Mouse (Mus musculus): ENCODE results near the gene Gm21425. TPM values are rescaled to one million over a fixed set of nuclear protein-coding genes. Genes with fewer than 3 reads are reported as not detected.

The Gm21425 gene
- not detected in 2 replicates for polyA plus RNA-seq (2012; rRNA removed; ENCODE audit: low replicate concordance)

DNA sequence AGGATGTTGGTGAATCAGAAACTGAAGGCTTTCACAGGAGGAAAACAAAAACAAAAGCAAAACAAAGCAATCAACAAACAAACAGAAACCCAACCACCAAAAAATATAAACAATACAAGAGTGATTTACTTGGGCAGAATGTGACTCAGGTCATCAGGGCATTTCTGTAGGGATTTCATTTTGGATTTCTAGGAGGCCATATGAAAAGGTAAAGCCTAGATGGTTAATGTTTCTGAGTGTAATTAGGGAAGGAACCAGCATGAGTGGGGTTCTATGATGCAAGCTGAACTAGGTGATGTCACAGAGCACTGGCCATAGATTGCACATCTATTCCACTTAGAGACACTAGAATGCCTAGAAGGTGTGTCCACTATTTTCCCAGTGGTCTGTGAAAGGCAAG is at the start of gene Gm21425:
Gene Gm21425 (plus strand): TSS at position 301 of the 400 bp plus-strand sequence.

GRCm38 (mm10) chrY:13133392-13133791 is 28.4 kb upstream of the Gm21425 start, which contains the start of gene Gm21891:
TSS of gene Gm21891 (minus strand) at chrY:13133492.

Other genes starting within 250 kb of the Gm21425 start
- not detected in 2 replicates for gene Gm20807, start 119.1 kb upstream of the Gm21425 start, polyA plus RNA-seq (2012; rRNA removed; ENCODE audit: low replicate concordance)
- gene Gm21891, start 28.5 kb upstream of the Gm21425 start, polyA plus RNA-seq (2012; rRNA removed; ENCODE audit: low replicate concordance), result not detected in 2 replicates
- gene Gm21828, start 62.0 kb downstream of the Gm21425 start, polyA plus RNA-seq (2012; rRNA removed; ENCODE audit: low replicate concordance), result not detected in 2 replicates
- gene Gm21440, start 90.4 kb downstream of the Gm21425 start, polyA plus RNA-seq (2012; rRNA removed; ENCODE audit: low replicate concordance), result not detected in 2 replicates
- gene Gm21454, start 90.5 kb downstream of the Gm21425 start, polyA plus RNA-seq (2012; rRNA removed; ENCODE audit: low replicate concordance), result not detected in 2 replicates
- gene Gm21725, start 187.1 kb downstream of the Gm21425 start, polyA plus RNA-seq (2012; rRNA removed; ENCODE audit: low replicate concordance), result not detected in 2 replicates

Data from subcutaneous adipose tissue, adult 2 months (tissue).